Mouse (Mus musculus) yolk sac, embryonic 10.5 days (tissue): ENCODE data around the gene Bysl.
A peak's percentile ranks its signal among the peaks of the same experiment; 100 is the strongest.

Experiments
- DNase-seq: peaks from one replicate; pipeline ENCODE4 v3.0.0-alpha.2; 2017; ENCODE audit warnings: low spot score

Bysl gene

GRCm38 (mm10) chr17:47594183-47594968 is 16.9 kb downstream of the Bysl start:
- peak; percentile 77 for DNase-seq

- DNase-seq, result no peak
Observed at GRCm38 (mm10) chr17:47593854-47594182, 17.5 kb downstream of the Bysl start.

DNA sequence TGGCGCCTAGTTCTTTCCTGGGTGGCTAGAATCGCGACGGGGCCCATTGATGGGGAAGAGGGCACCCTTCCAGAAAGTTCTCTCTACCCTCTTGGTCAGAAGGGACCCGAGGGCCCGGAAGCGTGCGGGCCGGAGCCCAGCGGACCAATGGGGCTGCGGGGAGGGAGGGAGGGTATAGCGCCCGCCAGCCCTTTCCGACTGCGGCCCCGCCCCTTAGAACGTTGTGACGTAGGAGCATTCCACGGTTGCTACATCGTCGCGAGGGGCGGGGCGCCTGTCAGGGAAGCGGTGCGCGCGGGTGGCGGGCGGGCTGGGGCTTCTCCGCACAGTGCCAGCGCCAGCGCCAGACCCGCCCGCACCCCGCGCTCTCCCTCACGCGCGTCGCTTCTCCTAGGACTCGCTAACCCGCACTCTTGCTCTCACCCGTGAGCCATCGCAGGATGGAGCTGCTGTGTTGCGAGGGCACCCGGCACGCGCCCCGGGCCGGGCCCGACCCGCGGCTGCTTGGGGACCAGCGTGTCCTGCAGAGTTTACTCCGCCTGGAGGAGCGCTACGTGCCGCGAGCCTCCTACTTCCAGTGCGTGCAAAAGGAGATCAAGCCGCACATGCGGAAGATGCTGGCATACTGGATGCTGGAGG is 18.0 kb downstream of the Bysl start:
- peak; percentile 92 for DNase-seq

DNA sequence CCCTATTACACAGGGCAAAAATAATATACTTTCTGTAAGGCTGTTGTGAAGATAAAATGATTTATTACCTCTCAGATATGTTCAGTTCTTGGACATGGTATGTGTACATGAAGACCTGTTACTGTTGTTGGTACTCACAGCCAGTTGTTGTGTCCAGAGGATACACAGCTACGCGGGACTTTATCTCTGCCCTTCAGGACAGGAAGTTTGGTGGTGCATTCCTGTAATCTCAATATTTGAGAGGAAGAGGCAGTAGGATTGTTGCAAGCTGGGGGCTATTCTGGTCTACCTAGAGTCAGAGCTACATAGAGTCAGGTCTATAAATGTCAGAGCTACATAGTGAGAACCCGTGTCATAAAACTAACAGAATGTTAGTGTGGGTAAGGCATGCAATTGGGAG is 20.2 kb downstream of the Bysl start:
- DNase-seq, result no peak

DNA sequence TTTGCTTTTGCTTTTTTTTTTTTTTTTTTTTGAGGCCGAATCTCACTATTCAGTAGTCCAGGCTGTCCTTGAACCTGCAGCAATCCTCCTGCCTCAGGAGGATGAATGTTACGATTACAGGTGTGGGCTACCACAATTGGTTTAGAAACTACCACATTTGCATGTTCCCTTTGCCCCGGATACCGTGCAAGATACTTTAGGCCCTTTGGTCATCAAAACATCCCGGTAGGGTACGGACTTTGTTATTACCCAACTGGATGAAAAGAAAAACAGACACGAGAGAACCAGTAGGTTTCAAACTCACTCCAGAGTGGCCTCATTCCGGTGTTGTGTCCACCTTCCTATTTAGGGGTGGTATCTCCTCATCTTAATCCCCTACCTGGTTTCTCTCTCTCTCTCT is 22.8 kb downstream of the Bysl start:
- DNase-seq, result no peak

GRCm38 (mm10) chr17:47580962-47581361 is 30.3 kb downstream of the Bysl start:
- DNase-seq, result no peak

- no peak for DNase-seq
Observed at GRCm38 (mm10) chr17:47578655-47579054, 32.6 kb downstream of the Bysl start.

- DNase-seq, result no peak
Observed at GRCm38 (mm10) chr17:47574830-47575229, 36.5 kb downstream of the Bysl start.

- no peak for DNase-seq
Observed at GRCm38 (mm10) chr17:47574028-47574427, 37.3 kb downstream of the Bysl start.

- DNase-seq, result no peak
Observed at GRCm38 (mm10) chr17:47572436-47572835, 38.9 kb downstream of the Bysl start.

DNA sequence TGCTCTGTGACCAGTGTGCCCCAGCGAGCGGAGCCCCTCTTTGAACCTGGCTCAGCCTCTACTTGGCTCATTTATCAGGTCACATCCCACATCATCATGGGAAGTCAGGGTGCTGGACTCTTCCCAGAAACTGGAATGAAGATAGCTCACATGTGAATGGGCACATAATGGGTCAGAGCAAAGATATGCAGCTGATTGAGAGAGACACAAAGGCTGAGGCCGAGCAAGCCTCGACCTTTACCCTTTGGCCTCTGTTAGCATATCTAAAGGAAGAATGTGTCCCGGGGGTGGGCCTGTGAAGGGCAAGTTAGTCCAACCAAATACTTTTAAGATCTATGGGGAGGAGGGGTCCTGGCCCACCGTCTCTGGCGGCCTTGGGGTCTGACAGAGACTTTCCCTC is 39.7 kb downstream of the Bysl start:
- DNase-seq, result peak; percentile 73

- no peak for DNase-seq
Observed at GRCm38 (mm10) chr17:47568951-47569527, 42.3 kb downstream of the Bysl start.

GRCm38 (mm10) chr17:47568389-47568788 is 42.9 kb downstream of the Bysl start:
- no peak for DNase-seq

GRCm38 (mm10) chr17:47567271-47567670 is 44.0 kb downstream of the Bysl start:
- DNase-seq, result peak; percentile 27

- DNase-seq, result no peak
Observed at GRCm38 (mm10) chr17:47566133-47566532, 45.2 kb downstream of the Bysl start.

DNA sequence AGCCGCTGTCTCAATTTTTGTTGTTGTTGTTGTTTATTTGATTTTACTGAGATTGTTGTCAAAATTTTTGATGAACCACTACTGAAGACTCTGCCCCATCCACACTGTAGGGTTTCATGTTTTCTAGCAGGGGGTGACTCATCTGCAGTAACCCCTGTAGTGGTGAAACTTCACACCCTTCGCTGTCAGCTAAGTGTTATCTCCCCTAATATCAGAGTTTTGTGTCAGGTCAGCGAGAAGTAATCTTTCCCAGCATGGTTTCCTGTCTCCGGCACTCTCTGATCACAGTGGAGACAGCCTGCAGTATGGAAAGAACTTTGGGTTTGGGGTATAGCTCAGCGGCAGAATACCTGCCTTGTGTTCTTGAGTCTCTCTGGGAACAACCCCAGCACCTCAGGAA is 46.7 kb downstream of the Bysl start:
- DNase-seq, result no peak

DNA sequence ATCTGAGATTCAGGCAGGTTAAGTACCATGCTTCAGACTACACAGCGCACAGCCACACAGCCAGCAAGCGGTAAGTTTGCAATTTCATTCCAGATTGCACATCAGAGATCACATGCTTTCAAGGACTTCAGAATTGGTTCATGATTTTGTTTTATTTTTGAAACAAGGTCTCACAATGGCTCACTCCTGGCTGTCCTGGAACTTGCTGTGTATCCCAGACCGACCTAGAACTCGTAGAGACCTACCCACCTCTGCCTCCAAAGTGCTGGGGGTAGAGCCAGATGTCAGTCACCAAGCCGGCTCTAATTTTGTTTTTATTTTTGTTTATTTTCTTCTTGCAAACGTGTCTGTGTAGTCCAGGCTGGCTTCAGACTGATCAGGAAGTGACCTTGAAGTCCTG is 48.4 kb downstream of the Bysl start:
- DNase-seq, result no peak

DNA sequence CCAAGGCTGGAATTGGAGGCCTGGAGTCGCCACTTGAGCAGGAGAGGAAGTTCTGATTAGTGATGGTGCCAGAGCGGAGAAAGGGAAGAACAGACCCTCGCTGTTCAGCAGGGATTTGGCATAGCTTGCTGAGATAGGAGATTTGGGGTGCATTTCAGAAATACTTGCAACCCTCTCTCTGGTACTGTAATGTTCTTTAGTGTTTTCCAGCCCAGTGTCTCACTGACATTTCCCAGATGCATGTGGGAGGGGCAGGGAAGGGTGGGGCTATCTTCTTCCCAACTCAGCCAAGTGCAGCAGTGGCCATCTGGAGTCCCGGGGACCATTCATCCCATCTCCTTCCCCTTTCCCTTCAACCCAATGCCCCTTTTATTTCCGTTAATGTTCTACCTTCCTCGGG is 51.6 kb downstream of the Bysl start:
- DNase-seq, result no peak

GRCm38 (mm10) chr17:47557179-47557578 is 54.1 kb downstream of the Bysl start:
- DNase-seq, result no peak

GRCm38 (mm10) chr17:47554621-47555020 is 56.7 kb downstream of the Bysl start:
- no peak for DNase-seq

DNA sequence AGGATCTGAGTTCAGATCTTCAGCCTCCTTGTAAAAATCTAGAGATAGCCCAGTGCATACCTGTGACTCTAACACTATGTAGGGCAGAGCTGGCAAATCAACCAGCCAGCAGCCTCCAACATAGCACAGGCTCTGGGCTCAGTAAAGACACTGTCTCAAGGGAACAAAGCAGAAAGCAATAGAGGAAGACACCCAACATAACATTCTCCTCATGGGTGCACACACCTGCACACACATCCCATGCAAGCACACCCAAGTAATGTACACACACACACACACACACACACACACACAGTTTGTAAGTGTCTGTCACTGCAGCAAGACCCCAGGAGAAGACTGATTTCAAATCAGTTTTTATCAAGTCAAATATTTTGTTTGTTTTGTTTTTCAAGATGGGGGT is 58.3 kb downstream of the Bysl start:
- no peak for DNase-seq

DNA sequence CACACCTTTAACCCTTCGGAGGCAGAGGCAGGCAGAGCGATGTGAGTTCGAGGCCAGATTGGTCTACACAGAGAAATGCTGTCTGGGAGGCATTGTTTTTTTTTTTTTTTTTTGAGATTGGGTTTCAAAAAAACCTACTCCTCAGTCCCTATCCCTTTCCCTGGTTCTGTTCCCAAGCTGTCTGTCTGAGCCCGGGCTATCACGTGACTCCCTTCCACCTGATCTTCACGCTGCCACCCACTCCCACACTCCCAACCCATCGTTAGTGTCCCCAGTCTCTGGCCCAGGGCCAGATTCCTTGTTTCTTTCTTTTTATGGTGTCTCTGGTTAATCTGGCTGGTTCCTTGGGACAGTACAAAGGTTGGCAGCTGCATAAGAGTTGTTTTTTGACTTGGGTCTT is 60.2 kb downstream of the Bysl start:
- no peak for DNase-seq
